Mouse (Mus musculus): ENCODE data around the gene Samd10.

GRCm38 (mm10) chr2:181546142-181546541 lies 52.9 kb downstream of the Samd10 start:
- TF ChIP-seq POLR2A (IDR thresholded peaks at IDR 0.05; ENCODE audit: insufficient read length, low read depth) (no peak), MAX (IDR thresholded peaks at IDR 0.05; ENCODE audit: low read depth) (no peak), SRF (IDR thresholded peaks at IDR 0.05; ENCODE audit: control insufficient read depth, insufficient read length, low read depth) (no peak), E2F4 (IDR thresholded peaks at IDR 0.05; ENCODE audit: insufficient read depth) (no peak), USF1 (IDR thresholded peaks at IDR 0.05; ENCODE audit: low read depth) (no peak), TCF3 (IDR thresholded peaks at IDR 0.05; ENCODE audit: insufficient read length, low read depth) (no peak)

All from myocyte (in vitro differentiated cells).